Mouse (Mus musculus) cortical plate, adult 2 months (tissue): ENCODE data around the gene Nckap1. TPM values are rescaled to one million over a fixed set of nuclear protein-coding genes. Genes with fewer than 3 reads are reported as not detected.
A peak's percentile ranks its signal among the peaks of the same experiment; 100 is the strongest.

ENCODE experiments used
- H3K27ac ChIP-seq: fragments of 200-500 bp; 2 replicates; pipeline ENCODE4 v1.5.1; 2012; ENCODE audit warnings: low read length, control low read depth, inconsistent platforms; ENCODE audit not compliant: insufficient read depth
- H3K4me1 ChIP-seq: fragments of 200-500 bp; 2 replicates; pipeline ENCODE4 v1.6.1; 2011; ENCODE audit warnings: low read length; ENCODE audit not compliant: control insufficient read depth, insufficient read depth
- H3K4me3 ChIP-seq: fragments of 200-500 bp; 2 replicates; pipeline ENCODE4 v1.5.1; 2011; ENCODE audit warnings: mild to moderate bottlenecking, low read length, control low read depth; ENCODE audit not compliant: insufficient read depth
- CTCF ChIP-seq: fragments of 200-500 bp; IDR thresholded peaks from 2 replicates; pipeline ENCODE4 v1.5.1; 2011; ENCODE audit warnings: mild to moderate bottlenecking, control low read depth, low read length; ENCODE audit not compliant: insufficient read depth; ENCODE audit errors: extremely low read depth
- POLR2A ChIP-seq: fragments of 200-500 bp; IDR thresholded peaks from 2 replicates; pipeline ENCODE4 v1.6.1; 2011; ENCODE audit warnings: mild to moderate bottlenecking, low read length, control low read depth; ENCODE audit not compliant: insufficient read depth; ENCODE audit errors: extremely low read depth
- polyA plus RNA-seq: library from polyadenylated mRNA; depleted of rRNA; stranded (reverse); fragments of >200 nt; gene quantifications from 2 replicates; pipeline ENCODE4 v1.2.3, GENCODE M21; 2012

The Nckap1 gene
- polyA plus RNA-seq, 1 experiment: 237 TPM

DNA sequence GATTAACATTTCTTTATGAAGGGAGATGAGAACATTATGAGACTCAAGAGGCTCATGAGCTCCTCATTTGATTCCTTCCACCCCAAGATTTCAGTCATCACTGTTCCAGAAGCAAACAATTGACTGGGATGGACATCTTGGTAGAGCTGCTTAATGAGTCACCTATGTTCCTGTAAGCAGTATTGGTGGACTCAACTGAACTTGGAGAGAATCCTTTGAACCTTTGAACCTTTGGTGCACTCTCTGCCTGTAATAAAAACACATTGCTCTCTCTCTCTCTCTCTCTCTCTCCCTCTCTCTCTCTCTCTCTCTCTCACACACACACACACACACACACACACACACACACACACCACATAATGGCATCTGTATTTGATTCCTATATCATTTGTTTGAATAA is 19.4 kb upstream of the Nckap1 start:
- peaks cover 6% of the 10 kb centered on the region for H3K4me1 ChIP-seq
- H3K4me3 ChIP-seq: no peak overlapping the region
- TF ChIP-seq POLR2A (no peak), CTCF (no peak)
- H3K27ac ChIP-seq: no peak overlapping the region

DNA sequence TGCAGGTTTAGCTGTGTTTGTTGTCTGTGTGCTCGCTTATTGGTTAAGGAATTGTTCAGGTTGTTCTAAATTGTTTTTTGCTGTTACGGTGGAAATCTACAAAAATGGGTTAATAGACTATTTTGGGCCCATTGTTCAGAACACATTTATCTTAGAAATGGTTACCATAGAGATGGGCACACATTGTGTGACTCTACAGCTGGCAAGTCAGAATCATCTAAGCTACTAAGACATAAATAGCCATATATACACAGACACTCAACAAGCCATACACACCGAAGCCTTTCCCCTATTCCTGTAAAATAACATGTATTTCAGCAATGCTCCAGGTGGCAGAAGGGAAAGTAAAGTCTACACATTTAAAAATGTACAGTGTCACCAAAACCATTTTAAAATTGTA is 18.7 kb upstream of the Nckap1 start:
- TF ChIP-seq CTCF (no peak), POLR2A (no peak)
- Histone ChIP-seq H3K4me3 (no peak overlapping the region), H3K27ac (no peak overlapping the region), H3K4me1 (peaks cover 7% of the 10 kb centered on the region)

DNA sequence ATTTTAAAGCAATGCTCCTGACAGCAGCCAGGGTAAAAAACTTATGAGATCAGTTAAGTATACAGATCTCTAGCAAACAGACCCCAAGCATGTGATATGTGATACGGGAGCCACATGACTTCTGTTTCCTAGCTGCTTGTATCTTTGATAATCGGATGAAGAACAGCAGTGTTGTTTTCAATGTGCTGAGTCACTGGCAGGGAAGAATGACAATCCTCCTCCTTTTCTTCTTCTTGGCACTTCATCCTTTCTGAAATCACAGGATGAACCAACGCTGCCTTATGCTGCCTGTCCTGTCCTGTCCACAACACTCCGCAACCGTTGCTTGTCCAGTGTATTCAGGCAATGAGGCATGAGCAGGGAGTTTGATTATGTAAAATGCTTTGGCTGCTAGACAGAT is 15.8 kb upstream of the Nckap1 start:
- Histone ChIP-seq H3K4me3 (0 out of 2 replicates have a peak overlapping the region, but pooled peaks have one; percentile 4), H3K4me1 (peaks cover 13% of the 10 kb centered on the region), H3K27ac (peak overlapping the region; percentile 54; the same call in 1 of the 2 replicates)
- TF ChIP-seq CTCF (no peak), POLR2A (no peak)

DNA sequence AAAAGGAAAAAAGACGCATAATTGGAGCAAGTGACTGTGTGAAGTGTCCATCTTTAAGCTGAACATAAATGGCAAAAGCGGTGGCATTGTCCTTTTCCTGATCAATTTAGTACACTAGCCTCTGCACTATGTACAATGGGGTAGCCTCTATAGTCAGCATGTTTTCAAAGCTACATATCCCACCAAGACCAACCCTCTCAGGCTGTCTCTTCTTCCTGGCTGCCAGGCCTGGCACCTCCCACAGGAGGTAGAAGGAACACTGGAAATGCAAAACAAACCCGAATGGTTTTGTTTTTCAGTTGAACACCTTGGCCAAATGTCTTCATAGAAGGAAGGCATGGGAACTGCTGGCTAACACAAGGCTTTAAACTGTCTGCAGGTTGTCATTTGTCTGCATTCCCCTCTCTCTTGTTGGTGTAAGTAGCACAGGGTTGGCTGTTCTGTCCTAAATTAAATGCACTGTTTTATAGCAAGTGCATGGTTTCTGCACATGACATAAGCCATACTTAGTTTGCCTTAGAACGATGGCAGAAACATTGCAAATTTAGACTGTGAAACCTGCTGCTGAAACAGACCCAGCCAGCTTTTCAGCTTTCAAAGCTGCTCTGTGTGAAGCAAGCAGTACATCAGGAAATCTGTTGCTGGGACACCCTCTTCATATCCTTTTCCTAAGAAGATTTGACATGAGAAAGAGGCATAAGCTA is 13.2 kb upstream of the Nckap1 start:
- TF ChIP-seq POLR2A (no peak), CTCF (no peak)
- no peak overlapping the region for H3K4me3 ChIP-seq
- H3K27ac ChIP-seq: peak overlapping the region; percentile 95
- peaks cover 11% of the 10 kb centered on the region for H3K4me1 ChIP-seq

DNA sequence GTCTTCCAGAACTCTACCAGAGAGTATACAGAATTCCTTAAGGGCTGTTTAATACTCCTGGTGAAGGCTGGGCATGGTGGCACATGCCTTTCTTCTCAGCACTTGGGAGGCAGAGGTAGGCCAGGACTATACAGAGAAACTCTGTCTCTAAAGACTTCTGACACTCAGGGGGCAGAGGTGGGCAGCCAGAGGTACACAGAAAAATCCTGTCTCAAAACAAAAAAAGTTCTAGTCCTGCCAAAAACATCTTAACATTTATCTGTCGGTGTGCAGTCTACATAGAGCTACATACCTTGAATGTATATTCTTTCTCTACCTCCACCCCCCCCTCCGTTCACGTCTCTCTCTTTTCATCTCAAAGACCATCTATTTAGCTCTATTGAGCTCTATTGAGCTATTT is 1.2 kb upstream of the Nckap1 start:
- H3K4me3 ChIP-seq: no peak overlapping the region
- H3K27ac ChIP-seq: no peak overlapping the region
- peaks cover 3% of the 10 kb centered on the region; the same call in 1 of the 2 replicates for H3K4me1 ChIP-seq
- TF ChIP-seq POLR2A (no peak), CTCF (no peak)

DNA sequence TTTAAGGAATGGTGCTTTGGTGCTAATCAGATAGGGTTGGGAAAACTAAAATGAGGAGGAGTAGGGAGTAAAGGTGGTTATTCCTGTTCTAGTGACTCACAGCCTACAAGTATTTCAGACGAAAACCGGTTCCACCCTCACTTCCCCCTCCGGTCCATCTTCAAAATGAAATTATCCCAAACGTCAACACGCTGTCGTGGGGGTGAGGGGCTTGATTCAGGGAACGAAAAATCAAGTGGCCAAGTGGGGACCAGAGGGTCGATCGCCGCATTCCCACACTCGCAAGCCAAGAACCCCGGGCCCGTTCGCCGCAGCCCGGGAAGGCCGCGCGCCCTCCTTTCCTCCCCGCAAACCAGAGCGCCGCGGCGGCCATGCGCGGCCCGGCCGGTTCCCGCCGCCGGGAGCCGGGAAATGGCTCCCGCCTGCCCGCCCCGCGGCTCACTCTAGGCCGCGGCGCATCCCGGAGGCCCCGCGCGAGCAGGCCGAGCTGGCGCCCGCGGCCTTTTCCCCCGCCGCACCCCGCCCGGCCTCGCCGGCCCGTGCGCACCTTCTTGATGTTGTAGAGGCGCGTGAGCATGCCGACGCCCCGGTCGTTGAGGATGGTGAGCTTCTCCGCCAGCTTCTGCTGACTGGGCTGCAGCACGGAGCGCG is 744 bp downstream of the Nckap1 start:
- Histone ChIP-seq H3K4me3 (peak overlapping the region; percentile 92), H3K27ac (peak overlapping the region; percentile 88), H3K4me1 (peaks cover 6% of the 10 kb centered on the region; the same call in 1 of the 2 replicates)
- no peak for TF ChIP-seq POLR2A
- no peak for TF ChIP-seq CTCF

DNA sequence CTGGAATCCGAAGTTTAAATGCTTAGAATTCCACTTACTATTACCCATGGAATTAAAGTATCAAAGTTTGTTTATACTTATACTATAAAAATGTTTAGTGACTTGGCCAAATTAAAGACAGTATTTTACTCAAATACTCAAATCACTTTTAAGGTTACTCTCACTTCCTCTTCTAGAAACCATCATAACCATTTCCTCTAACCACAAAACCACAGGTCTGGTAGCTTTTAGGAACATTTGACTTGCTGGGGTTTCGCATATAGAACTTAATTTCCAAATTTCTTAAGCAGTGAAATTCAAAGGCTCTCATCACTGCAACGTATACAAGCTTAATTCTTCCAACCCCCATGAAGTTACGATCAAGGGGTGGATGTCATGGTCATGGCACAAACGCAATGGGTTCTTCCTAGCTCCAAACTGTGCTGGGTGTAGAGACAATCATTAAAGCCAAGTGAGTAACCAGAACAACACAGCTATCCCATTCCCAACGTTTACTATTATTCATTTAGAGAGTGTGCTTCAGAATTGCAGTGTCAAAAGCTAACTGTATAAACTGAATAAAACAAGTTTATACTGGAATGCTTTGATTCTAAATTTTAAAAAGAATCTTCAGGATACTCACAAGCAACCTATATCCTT is 1.8 kb downstream of the Nckap1 start:
- TF ChIP-seq CTCF (no peak), POLR2A (no peak)
- Histone ChIP-seq H3K27ac (no peak overlapping the region), H3K4me3 (peak overlapping the region; percentile 92), H3K4me1 (peaks cover 6% of the 10 kb centered on the region)

DNA sequence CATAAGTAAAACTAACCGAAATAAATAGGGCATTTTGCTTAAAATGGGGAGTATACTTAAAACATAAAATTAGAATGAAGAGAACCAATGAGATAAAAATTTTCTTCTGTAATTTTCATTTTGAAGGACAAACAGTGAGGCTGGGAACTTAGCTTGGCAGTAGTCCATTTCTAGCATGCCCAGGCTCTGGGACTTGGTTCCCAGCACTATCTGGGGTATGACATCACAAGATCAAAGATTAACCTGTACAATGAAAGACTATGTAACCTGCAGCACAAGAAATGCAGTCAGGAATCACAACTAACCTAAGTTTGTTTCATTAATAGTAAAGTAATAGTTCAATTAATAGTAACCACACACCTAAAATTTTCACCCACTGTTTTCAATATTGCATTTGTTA is 3.9 kb downstream of the Nckap1 start:
- no peak overlapping the region for H3K27ac ChIP-seq
- no peak overlapping the region for H3K4me3 ChIP-seq
- H3K4me1 ChIP-seq: peaks cover 8% of the 10 kb centered on the region
- TF ChIP-seq CTCF: no peak
- TF ChIP-seq POLR2A: no peak

DNA sequence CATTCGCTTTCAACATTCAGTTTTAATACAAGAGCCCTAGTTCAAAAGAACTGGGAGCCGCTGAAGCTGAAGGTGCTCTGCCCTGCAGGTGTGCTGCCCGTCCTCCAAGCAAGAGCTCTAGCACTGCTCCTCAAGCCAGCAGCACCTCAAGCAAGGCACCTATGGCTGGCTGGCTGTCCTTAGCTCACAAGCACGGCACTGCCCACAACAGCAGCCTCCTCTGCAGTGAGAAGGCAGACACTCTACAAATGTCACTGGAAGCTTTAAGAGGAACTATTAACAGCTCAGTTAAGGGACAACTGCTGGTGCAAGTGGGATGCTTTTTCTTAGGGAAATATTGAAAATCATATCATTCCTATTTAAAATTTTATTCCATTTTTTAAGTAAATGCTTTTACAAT is 10.5 kb downstream of the Nckap1 start:
- H3K4me3 ChIP-seq: no peak overlapping the region
- TF ChIP-seq POLR2A: no peak
- no peak for TF ChIP-seq CTCF
- 0 out of 2 replicates have a peak overlapping the region, but pooled peaks have one; percentile 80 for H3K27ac ChIP-seq
- peaks cover 4% of the 10 kb centered on the region for H3K4me1 ChIP-seq

DNA sequence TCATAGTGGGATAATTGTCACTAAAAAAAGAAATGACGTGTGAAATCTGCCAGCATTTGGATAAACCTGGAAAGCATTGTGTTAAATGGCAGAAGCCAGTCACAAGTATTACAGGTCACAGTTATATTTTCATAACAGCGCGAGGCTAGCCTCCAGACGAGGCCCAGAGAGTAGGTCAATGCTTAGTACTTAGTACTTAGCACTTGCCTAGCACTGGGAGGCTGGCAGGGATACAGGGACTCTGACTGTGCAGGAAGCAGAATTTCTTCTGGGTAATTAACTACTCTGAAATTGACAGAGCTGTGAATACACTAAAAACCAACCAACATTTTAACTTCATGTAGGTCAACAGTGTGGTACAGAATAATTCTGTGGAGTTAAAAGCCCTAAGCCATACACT is 13.8 kb downstream of the Nckap1 start:
- no peak overlapping the region for H3K4me3 ChIP-seq
- H3K4me1 ChIP-seq: peaks cover 2% of the 10 kb centered on the region
- no peak for TF ChIP-seq CTCF
- TF ChIP-seq POLR2A: no peak
- no peak overlapping the region for H3K27ac ChIP-seq
